Mouse (Mus musculus) B cell, adult 62 days (primary cell): ENCODE data around the gene Olfr1024. TPM values are rescaled to one million over a fixed set of nuclear protein-coding genes. Genes with fewer than 3 reads are reported as not detected.

Source experiments
- total RNA-seq: library from RNA; stranded (reverse); gene quantifications from 4 replicates; pipeline ENCODE4 v1.2.4, GENCODE M21; 2023

The Olfr1024 gene
- total RNA-seq: not detected in 4 replicates

DNA sequence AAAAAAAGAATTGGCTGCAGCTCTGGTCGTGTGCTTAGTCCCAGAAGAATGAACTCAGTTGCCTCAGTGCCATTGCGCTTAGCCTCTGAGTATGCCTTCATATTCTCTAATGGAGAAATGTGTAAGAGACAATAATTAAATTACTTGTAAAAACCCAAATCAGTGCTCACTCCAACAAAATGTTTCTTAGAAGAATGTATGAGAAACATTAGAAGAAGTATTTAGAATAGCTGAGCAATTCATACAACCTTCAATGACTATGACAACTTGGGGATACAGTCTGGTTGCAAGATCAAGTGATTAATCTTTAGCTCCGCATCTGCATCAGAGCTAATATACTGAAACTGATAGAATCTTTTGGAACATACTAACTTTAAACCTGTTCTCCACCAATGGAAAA is at the start of gene Olfr1024:
TSS of gene Olfr1024 (minus strand) at position 101 of the 400 bp plus-strand sequence.

DNA sequence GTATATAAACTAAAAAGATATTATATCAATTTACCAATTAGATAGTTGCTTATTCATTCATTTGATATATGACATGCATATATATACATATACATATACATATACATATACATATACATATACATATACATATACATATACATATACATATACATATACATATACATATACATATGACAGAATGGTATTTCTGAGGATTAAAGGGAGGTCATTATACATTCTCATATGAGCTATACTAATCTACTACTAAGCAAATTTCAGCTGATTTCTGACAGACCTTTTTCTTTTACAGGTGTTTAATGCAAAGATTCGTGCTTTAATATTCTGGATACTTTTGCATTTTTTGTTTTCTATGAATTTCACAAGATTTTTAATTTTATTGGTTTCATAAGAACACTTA is 45.3 kb upstream of the Olfr1024 start, which contains the start of gene Olfr1028:
TSS of gene Olfr1028 (plus strand) at position 301 of the 400 bp plus-strand sequence.

GRCm38 (mm10) chr2:85921258-85921657 is 16.4 kb upstream of the Olfr1024 start, which contains the start of gene Olfr1026:
TSS of gene Olfr1026 (plus strand) at chr2:85921558.

DNA sequence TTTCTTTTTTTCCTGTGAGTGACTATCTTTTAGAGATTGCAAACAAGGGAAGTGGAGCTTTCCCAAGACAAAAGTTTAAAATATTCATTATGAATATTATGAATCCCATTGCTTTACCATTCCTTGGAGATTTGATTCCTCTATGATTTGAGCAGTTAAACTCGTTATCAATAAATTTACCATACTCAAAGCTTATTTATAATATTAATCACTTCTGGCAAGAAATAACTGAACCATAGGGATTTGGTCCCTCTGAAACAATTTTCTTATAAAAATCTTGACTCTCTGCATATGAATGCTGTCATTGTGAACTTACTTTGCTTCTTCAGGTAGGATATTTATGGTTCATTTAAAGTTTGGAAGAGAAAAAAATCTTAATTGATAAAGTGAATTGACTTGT is 10.0 kb upstream of the Olfr1024 start, which contains the start of gene Olfr1025-ps1:
TSS of gene Olfr1025-ps1 (plus strand) at position 301 of the 400 bp plus-strand sequence.

DNA sequence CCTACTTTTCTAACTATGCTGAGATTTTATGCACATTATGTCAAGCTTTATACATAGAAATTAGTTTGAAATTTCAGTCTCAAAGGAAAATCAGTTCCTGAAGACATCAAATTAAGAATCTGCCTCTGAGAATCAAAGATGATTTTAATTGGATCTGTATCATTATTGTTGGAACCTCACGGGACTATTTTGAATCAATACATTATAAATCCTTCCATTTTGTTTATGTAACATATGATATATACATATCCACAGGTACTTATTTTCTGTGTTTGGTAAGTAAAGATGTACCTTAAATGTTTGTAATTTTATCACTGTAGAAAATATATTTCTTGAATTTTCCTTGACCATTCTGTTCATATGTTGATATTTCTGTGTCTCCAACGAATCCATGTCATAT is 19.5 kb downstream of the Olfr1024 start, which contains the start of gene Olfr1023:
TSS of gene Olfr1023 (plus strand) at position 301 of the 400 bp plus-strand sequence.

DNA sequence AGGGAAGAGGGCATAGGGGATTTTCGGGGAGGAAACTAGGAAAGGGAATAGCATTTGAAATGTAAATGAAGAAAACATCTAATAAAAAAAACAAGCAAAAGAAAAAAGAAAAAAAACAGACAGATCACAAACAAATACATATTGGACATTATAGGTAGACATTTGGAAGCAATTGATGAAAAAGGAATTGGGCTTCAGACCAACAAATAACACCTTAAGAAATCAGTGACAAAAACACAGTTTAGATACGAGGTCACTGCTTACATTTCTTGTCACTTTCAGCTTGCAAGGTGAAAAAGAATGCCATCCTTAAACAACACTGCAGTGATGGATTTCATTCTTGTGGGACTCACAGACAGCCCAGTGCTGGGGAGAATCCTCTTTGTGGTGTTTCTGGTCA is 36.6 kb downstream of the Olfr1024 start, which contains the start of gene Olfr1022:
TSS of gene Olfr1022 (plus strand) at position 301 of the 400 bp plus-strand sequence.

Other genes starting within 250 kb of the Olfr1024 start
- gene Olfr154, start 240.6 kb downstream of the Olfr1024 start, total RNA-seq: not detected in 4 replicates
- gene Olfr1006, start 226.3 kb downstream of the Olfr1024 start, total RNA-seq: not detected in 4 replicates
- not detected in 4 replicates for gene Olfr1008, start 215.6 kb downstream of the Olfr1024 start, total RNA-seq
- gene Olfr1009, start 189.6 kb downstream of the Olfr1024 start, total RNA-seq: not detected in 4 replicates
- gene Olfr1012, start 142.3 kb downstream of the Olfr1024 start, total RNA-seq: not detected in 4 replicates
- gene Olfr1013, start 138.0 kb downstream of the Olfr1024 start, total RNA-seq: not detected in 4 replicates
- not detected in 4 replicates for gene Olfr1014, start 132.3 kb downstream of the Olfr1024 start, total RNA-seq
- gene Olfr1015, start 123.0 kb downstream of the Olfr1024 start, total RNA-seq: not detected in 4 replicates
- not detected in 4 replicates for gene Olfr1016, start 102.5 kb downstream of the Olfr1024 start, total RNA-seq
- gene Olfr1018, start 86.6 kb downstream of the Olfr1024 start, total RNA-seq: not detected in 4 replicates
- gene Olfr1019, start 59.6 kb downstream of the Olfr1024 start, total RNA-seq: not detected in 4 replicates
- gene Olfr1020, start 58.0 kb downstream of the Olfr1024 start, total RNA-seq: not detected in 4 replicates
- gene Olfr1022, start 36.5 kb downstream of the Olfr1024 start, total RNA-seq: not detected in 4 replicates
- not detected in 4 replicates for gene Olfr1023, start 19.4 kb downstream of the Olfr1024 start, total RNA-seq
- not detected in 4 replicates for gene Olfr1025-ps1, start 10.1 kb upstream of the Olfr1024 start, total RNA-seq
- not detected in 4 replicates for gene Olfr1026, start 16.5 kb upstream of the Olfr1024 start, total RNA-seq
- 0.15 TPM in 1 of 4 replicates, not detected in the others for gene Olfr1028, start 45.4 kb upstream of the Olfr1024 start, total RNA-seq
- gene Olfr1029, start 68.8 kb upstream of the Olfr1024 start, total RNA-seq: not detected in 4 replicates
- gene Olfr1030, start 74.2 kb upstream of the Olfr1024 start, total RNA-seq: not detected in 4 replicates
- gene Olfr1031, start 85.3 kb upstream of the Olfr1024 start, total RNA-seq: not detected in 4 replicates
- gene Olfr1032, start 100.5 kb upstream of the Olfr1024 start, total RNA-seq: not detected in 4 replicates
- not detected in 4 replicates for gene Olfr1033, start 115.6 kb upstream of the Olfr1024 start, total RNA-seq
- gene Olfr1034, start 140.8 kb upstream of the Olfr1024 start, total RNA-seq: not detected in 4 replicates
- gene Olfr1036, start 168.9 kb upstream of the Olfr1024 start, total RNA-seq: not detected in 4 replicates
- not detected in 4 replicates for gene Olfr1037, start 182.3 kb upstream of the Olfr1024 start, total RNA-seq
- gene Olfr1039, start 230.9 kb upstream of the Olfr1024 start, total RNA-seq: not detected in 4 replicates
- not detected in 4 replicates for gene Olfr1040, start 241.7 kb upstream of the Olfr1024 start, total RNA-seq